Mouse (Mus musculus) spleen, adult 2 months (tissue): ENCODE results near the gene Hoxb7. TPM values are rescaled to one million over a fixed set of nuclear protein-coding genes. Genes with fewer than 3 reads are reported as not detected.

ENCODE experiments used
- DNase-seq, 2 experiments: peaks; one replicate each; pipeline versions ENCODE4 v3.0.0 to v3.0.0-alpha.2; 2012 to 2021; ENCODE audit warnings: low spot score in 2 of 2, low read depth in 1 of 2
- H3K27ac ChIP-seq: fragments of 200-500 bp; 2 replicates; pipeline ENCODE4 v1.5.1; 2012; ENCODE audit warnings: low read length, inconsistent platforms; ENCODE audit not compliant: insufficient read depth
- H3K27me3 ChIP-seq: fragments of 200-500 bp; 2 replicates; pipeline ENCODE4 v1.6.1; 2012; ENCODE audit warnings: mild to moderate bottlenecking, moderate library complexity, low read length, inconsistent platforms; ENCODE audit not compliant: control insufficient read depth, insufficient read depth
- H3K36me3 ChIP-seq: fragments of 200-500 bp; 2 replicates; pipeline ENCODE4 v1.6.1; 2012; ENCODE audit warnings: mild to moderate bottlenecking, low read length, inconsistent platforms; ENCODE audit not compliant: control insufficient read depth, insufficient read depth
- H3K4me1 ChIP-seq: fragments of 200-500 bp; 2 replicates; pipeline ENCODE4 v1.6.1; 2011; ENCODE audit warnings: inconsistent platforms; ENCODE audit not compliant: control insufficient read depth, insufficient read depth, insufficient read length
- H3K4me3 ChIP-seq: fragments of 200-500 bp; 2 replicates; pipeline ENCODE4 v1.5.1; 2011; ENCODE audit warnings: mild to moderate bottlenecking, inconsistent platforms; ENCODE audit not compliant: insufficient read depth, insufficient read length; ENCODE audit errors: extremely low read depth
- CTCF ChIP-seq: fragments of 200-500 bp; IDR thresholded peaks from 2 replicates; pipeline ENCODE4 v1.5.1; 2011; ENCODE audit warnings: mild to moderate bottlenecking, inconsistent platforms; ENCODE audit not compliant: insufficient read depth, insufficient read length, insufficient replicate concordance; ENCODE audit errors: extremely low read depth
- POLR2A ChIP-seq: fragments of 200-500 bp; IDR thresholded peaks from 2 replicates; pipeline ENCODE4 v1.6.1; 2011; ENCODE audit warnings: low read depth, low read length, inconsistent platforms
- WGBS: fragments of 180-500 bp; shearing (Covaris S2); methylation state at CpG from one replicate; pipeline ENCODE4 v1.1.7; 2018; 5-methylcytosine and 5-hydroxymethylcytosine counted together
- polyA plus RNA-seq: library from polyadenylated mRNA; depleted of rRNA; stranded (reverse); fragments of >200 nt; gene quantifications from 2 replicates; pipeline ENCODE4 v1.2.3, GENCODE M21; 2012; rRNA removed

Hoxb7 gene
- polyA plus RNA-seq = 0.60 and 0.62 TPM in 2 replicates

GRCm38 (mm10) chr11:96285771-96286738, at the start of gene Hoxb7:
TSS of gene Hoxb7 (plus strand) at chr11:96286623.
- TF ChIP-seq CTCF (no peak), POLR2A (no peak)
- Histone ChIP-seq H3K27me3 (peaks cover 56% of the 10 kb centered on the region), H3K4me3 (peak within 1 kb of the TSS; percentile 37), H3K36me3 (no peaks in the 10 kb centered on the region), H3K27ac (peak within 1 kb of the TSS; percentile 37; the same call in 1 of the 2 replicates), H3K4me1 (peaks cover 8% of the 10 kb centered on the region)
- no peak for DNase-seq
- WGBS = 3% methylated on average over 43 of the region's 43 CpGs

- TF ChIP-seq POLR2A (no peak), CTCF (peak; percentile 59; the same call in 1 of the 2 replicates)
- Histone ChIP-seq H3K36me3 (no peaks in the 10 kb centered on the region), H3K4me1 (no peaks in the 10 kb centered on the region), H3K4me3 (no peak overlapping the region), H3K27me3 (no peaks in the 10 kb centered on the region), H3K27ac (no peak overlapping the region)
- no peak for DNase-seq
- WGBS = 2% methylated on average over 7 of the region's 7 CpGs
These were observed 46.2 kb upstream of the Hoxb7 start for GRCm38 (mm10) chr11:96240211-96240610.

GRCm38 (mm10) chr11:96250901-96251300, 35.5 kb upstream of the Hoxb7 start:
- Histone ChIP-seq H3K27ac (no peak overlapping the region), H3K4me3 (no peak overlapping the region), H3K4me1 (no peaks in the 10 kb centered on the region), H3K36me3 (no peaks in the 10 kb centered on the region), H3K27me3 (peaks cover 19% of the 10 kb centered on the region)
- 8% methylated on average over 14 of the region's 14 CpGs for WGBS
- no peak for DNase-seq
- TF ChIP-seq POLR2A (no peak), CTCF (no peak)

- WGBS = 6% methylated on average over 46 of the region's 46 CpGs
- H3K27ac ChIP-seq = no peak overlapping the region
- H3K36me3 ChIP-seq = no peaks in the 10 kb centered on the region
- peaks cover 21% of the 10 kb centered on the region for H3K27me3 ChIP-seq
- no peaks in the 10 kb centered on the region for H3K4me1 ChIP-seq
- no peak overlapping the region for H3K4me3 ChIP-seq
- no peak for TF ChIP-seq CTCF
- TF ChIP-seq POLR2A = no peak
- no peak for DNase-seq
These were observed 34.9 kb upstream of the Hoxb7 start for GRCm38 (mm10) chr11:96251480-96252031.

- H3K27me3 ChIP-seq = peaks cover 21% of the 10 kb centered on the region
These were observed 33.8 kb upstream of the Hoxb7 start for GRCm38 (mm10) chr11:96252541-96253120.

GRCm38 (mm10) chr11:96254221-96254620, 32.2 kb upstream of the Hoxb7 start:
- 5% methylated on average over 11 of the region's 11 CpGs for WGBS
- Histone ChIP-seq H3K4me3 (no peak overlapping the region), H3K27me3 (peaks cover 21% of the 10 kb centered on the region), H3K27ac (no peak overlapping the region), H3K4me1 (no peaks in the 10 kb centered on the region), H3K36me3 (no peaks in the 10 kb centered on the region)
- no peak for TF ChIP-seq POLR2A
- TF ChIP-seq CTCF = no peak
- DNase-seq = no peak

More at GRCm38 (mm10) chr11:96252541-96253120, 33.8 kb upstream of the Hoxb7 start:
- 34% methylated on average over 12 of the region's 12 CpGs for WGBS
- no peak for DNase-seq
- no peak overlapping the region for H3K27ac ChIP-seq
- H3K36me3 ChIP-seq = no peaks in the 10 kb centered on the region
- TF ChIP-seq CTCF (no peak), POLR2A (no peak)
- no peak overlapping the region for H3K4me3 ChIP-seq
- H3K4me1 ChIP-seq = no peaks in the 10 kb centered on the region
